Mouse (Mus musculus): ENCODE data around the gene Rrnad1. TPM values are rescaled to one million over a fixed set of nuclear protein-coding genes. Genes with fewer than 3 reads are reported as not detected.

Rrnad1 gene
- polyA plus RNA-seq, 1 experiment from 2014 or later, result 15.8 TPM

GRCm38 (mm10) chr3:87927452-87927851 is 3.1 kb downstream of the Rrnad1 start:
- no peak overlapping the region for H3K4me3 ChIP-seq (replicated peaks; ENCODE audit: low read length)
- 94% methylated on average over 5 of the region's 5 CpGs for WGBS
- no peak overlapping the region for H3K9ac ChIP-seq
- no peak for DNase-seq (ENCODE audit: low spot score)
- H3K27me3 ChIP-seq (ENCODE audit: control insufficient read depth, insufficient read depth, low read length), result no peaks in the 10 kb centered on the region
- peaks cover 69% of the 10 kb centered on the region for H3K36me3 ChIP-seq (replicated peaks; ENCODE audit: control insufficient read depth, insufficient read depth)
- ATAC-seq (ENCODE audit: low FRiP score), result no peak
- peaks cover 23% of the 10 kb centered on the region for H3K4me1 ChIP-seq (replicated peaks; ENCODE audit: control insufficient read depth, insufficient read depth, low read length)
- H3K4me2 ChIP-seq (replicated peaks), result no peak overlapping the region
- no peak overlapping the region for H3K27ac ChIP-seq
- no peaks in the 10 kb centered on the region for H3K9me3 ChIP-seq (ENCODE audit: control insufficient read depth, low read length)

DNA sequence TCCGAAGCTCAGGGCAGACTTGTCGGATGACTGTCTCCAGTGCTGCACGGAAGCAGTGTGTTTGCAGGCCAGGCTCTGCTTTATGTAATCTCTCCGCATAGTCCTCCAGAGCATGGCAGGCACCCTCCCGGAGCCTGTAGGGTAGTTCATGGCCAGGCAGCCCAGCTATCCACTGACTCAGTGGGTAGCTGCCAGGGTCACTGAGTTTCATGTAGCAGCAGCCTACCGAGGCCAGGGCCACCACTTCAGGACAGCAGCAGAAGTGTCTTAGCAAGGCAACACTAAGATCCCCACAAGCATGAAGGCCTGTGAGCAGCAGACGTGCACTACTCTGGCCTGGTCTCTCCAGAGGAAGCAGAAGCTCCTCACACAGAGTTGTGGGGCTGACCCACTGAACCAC is 5.5 kb downstream of the Rrnad1 start:
- H3K4me2 ChIP-seq (replicated peaks), result no peak overlapping the region
- no peak overlapping the region for H3K4me3 ChIP-seq (replicated peaks; ENCODE audit: low read length)
- 91% methylated on average over 7 of the region's 7 CpGs for WGBS
- H3K27me3 ChIP-seq (ENCODE audit: control insufficient read depth, insufficient read depth, low read length), result no peaks in the 10 kb centered on the region
- H3K36me3 ChIP-seq (replicated peaks; ENCODE audit: control insufficient read depth, insufficient read depth), result peaks cover 65% of the 10 kb centered on the region
- H3K27ac ChIP-seq, result no peak overlapping the region
- ATAC-seq (ENCODE audit: low FRiP score), result no peak
- no peak for DNase-seq (ENCODE audit: low spot score)
- no peak overlapping the region for H3K9ac ChIP-seq
- no peaks in the 10 kb centered on the region for H3K9me3 ChIP-seq (ENCODE audit: control insufficient read depth, low read length)
- H3K4me1 ChIP-seq (replicated peaks; ENCODE audit: control insufficient read depth, insufficient read depth, low read length), result peaks cover 10% of the 10 kb centered on the region

DNA sequence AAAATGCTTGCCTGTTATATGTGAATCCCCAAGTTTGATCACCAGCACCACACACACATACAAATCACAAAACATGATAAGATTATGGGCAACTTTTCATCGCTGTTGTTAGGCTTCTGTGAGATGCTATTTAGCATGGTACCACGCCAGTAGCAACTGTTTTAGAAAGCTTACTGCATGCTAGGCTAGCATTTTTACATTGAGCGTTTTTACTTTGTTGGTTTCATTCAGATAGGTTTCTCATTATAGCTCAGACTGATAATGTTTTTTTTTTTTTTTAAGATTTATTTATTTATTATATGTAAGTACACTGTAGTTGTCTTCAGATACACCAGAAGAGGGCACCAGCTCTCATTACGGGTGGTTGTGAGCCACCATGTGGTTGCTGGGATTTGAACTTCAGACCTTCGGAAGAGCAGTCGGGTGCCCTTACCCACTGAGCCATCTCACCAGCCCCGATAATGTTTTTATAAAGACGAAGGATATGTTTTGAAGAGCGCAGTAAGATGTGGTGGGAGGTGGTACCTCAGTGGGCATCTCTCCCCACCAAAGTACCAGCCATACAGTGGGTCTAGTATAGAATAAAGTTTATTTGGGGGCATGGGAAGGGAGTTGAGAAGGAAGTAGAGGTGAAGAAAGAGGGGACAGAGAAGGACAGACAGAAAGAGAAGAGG is 10.1 kb downstream of the Rrnad1 start:
- peak overlapping the region; percentile 52 for H3K4me3 ChIP-seq (replicated peaks; ENCODE audit: low read length)
- no peak for DNase-seq (ENCODE audit: low spot score)
- H3K27ac ChIP-seq, result no peak overlapping the region
- H3K27me3 ChIP-seq (ENCODE audit: control insufficient read depth, insufficient read depth, low read length), result no peaks in the 10 kb centered on the region
- H3K4me2 ChIP-seq (replicated peaks), result peak overlapping the region; percentile 80
- ATAC-seq (ENCODE audit: low FRiP score), result no peak
- H3K4me1 ChIP-seq (replicated peaks; ENCODE audit: control insufficient read depth, insufficient read depth, low read length), result peaks cover 4% of the 10 kb centered on the region
- peak overlapping the region; percentile 67 for H3K9ac ChIP-seq
- H3K36me3 ChIP-seq (replicated peaks; ENCODE audit: control insufficient read depth, insufficient read depth), result peaks cover 61% of the 10 kb centered on the region
- 73% methylated on average over 9 of the region's 9 CpGs for WGBS
- no peaks in the 10 kb centered on the region for H3K9me3 ChIP-seq (ENCODE audit: control insufficient read depth, low read length)

GRCm38 (mm10) chr3:87919336-87920108 is 11.0 kb downstream of the Rrnad1 start, which contains the start of gene Mrpl24:
Gene Mrpl24, plus strand, starts transcription at chr3:87919506.
- ATAC-seq (ENCODE audit: low FRiP score) (peak; percentile 76), DNase-seq (ENCODE audit: low spot score) (peak; percentile 91)
- Histone ChIP-seq H3K9me3 (ENCODE audit: control insufficient read depth, low read length) (no peaks in the 10 kb centered on the region), H3K36me3 (replicated peaks; ENCODE audit: control insufficient read depth, insufficient read depth) (peaks cover 61% of the 10 kb centered on the region), H3K4me2 (replicated peaks) (peak within 1 kb of the TSS; percentile 80), H3K27me3 (ENCODE audit: control insufficient read depth, insufficient read depth, low read length) (no peaks in the 10 kb centered on the region), H3K4me1 (replicated peaks; ENCODE audit: control insufficient read depth, insufficient read depth, low read length) (peaks cover 4% of the 10 kb centered on the region), H3K9ac (peak within 1 kb of the TSS; percentile 67), H3K27ac (peak within 1 kb of the TSS; percentile 56), H3K4me3 (replicated peaks; ENCODE audit: low read length) (peak within 1 kb of the TSS; percentile 52)
- WGBS, result under 1% methylated on average over 30 of the region's 30 CpGs

DNA sequence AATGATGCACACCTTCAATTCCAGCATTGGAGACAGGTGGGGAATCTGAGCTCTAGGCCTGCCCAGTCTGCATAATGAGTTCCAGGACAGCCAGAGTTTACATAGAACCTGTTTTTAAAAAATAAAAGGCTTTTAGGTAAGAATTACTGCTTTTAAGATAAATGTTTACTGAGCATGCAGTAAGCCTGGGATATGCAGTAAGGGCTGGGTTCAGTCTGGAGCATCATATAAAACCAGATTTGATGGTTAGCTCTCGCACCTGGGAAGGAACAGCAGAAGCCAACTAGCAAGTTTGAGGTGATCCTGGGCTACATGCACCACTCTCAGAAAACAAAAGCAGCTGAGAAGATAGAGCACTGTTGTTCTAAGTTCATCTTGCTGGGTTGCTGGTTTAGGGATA is 12.0 kb downstream of the Rrnad1 start:
- H3K27ac ChIP-seq, result no peak overlapping the region
- peaks cover 4% of the 10 kb centered on the region for H3K4me1 ChIP-seq (replicated peaks; ENCODE audit: control insufficient read depth, insufficient read depth, low read length)
- 100% methylated on average over 1 of the region's 1 CpGs for WGBS
- no peak; the same call in 1 of the 2 replicates for ATAC-seq (ENCODE audit: low FRiP score)
- DNase-seq (ENCODE audit: low spot score), result no peak
- H3K27me3 ChIP-seq (ENCODE audit: control insufficient read depth, insufficient read depth, low read length), result no peaks in the 10 kb centered on the region
- H3K9me3 ChIP-seq (ENCODE audit: control insufficient read depth, low read length), result no peaks in the 10 kb centered on the region
- no peak overlapping the region for H3K9ac ChIP-seq
- peak overlapping the region; percentile 44; the same call in 1 of the 2 replicates for H3K4me2 ChIP-seq (replicated peaks)
- peaks cover 61% of the 10 kb centered on the region for H3K36me3 ChIP-seq (replicated peaks; ENCODE audit: control insufficient read depth, insufficient read depth)
- no peak overlapping the region for H3K4me3 ChIP-seq (replicated peaks; ENCODE audit: low read length)

DNA sequence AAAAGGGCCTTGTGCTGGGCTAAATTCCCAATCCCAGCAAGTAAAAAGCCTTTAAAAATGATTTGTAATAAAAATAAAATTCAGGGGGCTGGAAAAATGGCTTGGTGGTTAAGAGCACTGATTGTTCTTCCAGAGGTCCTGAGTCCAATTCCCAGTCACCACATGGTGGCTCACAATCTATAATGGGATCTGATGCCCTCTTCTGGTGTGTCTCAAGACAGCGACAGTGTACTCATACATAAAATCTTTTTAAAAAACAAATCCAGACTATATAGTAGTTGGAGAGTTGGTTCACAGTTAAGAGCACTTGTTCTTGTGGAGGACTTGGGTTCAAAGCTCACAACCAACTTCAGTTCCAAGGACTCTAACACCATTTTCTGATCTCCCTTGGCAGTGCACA is 13.5 kb downstream of the Rrnad1 start:
- WGBS, result 94% methylated on average over 1 of the region's 1 CpGs
- Histone ChIP-seq H3K9ac (no peak overlapping the region), H3K27ac (no peak overlapping the region), H3K4me3 (replicated peaks; ENCODE audit: low read length) (no peak overlapping the region), H3K9me3 (ENCODE audit: control insufficient read depth, low read length) (no peaks in the 10 kb centered on the region), H3K4me1 (replicated peaks; ENCODE audit: control insufficient read depth, insufficient read depth, low read length) (peaks cover 4% of the 10 kb centered on the region), H3K4me2 (replicated peaks) (no peak overlapping the region), H3K27me3 (ENCODE audit: control insufficient read depth, insufficient read depth, low read length) (no peaks in the 10 kb centered on the region), H3K36me3 (replicated peaks; ENCODE audit: control insufficient read depth, insufficient read depth) (peaks cover 52% of the 10 kb centered on the region)
- DNase-seq (ENCODE audit: low spot score) (no peak), ATAC-seq (ENCODE audit: low FRiP score) (no peak)

DNA sequence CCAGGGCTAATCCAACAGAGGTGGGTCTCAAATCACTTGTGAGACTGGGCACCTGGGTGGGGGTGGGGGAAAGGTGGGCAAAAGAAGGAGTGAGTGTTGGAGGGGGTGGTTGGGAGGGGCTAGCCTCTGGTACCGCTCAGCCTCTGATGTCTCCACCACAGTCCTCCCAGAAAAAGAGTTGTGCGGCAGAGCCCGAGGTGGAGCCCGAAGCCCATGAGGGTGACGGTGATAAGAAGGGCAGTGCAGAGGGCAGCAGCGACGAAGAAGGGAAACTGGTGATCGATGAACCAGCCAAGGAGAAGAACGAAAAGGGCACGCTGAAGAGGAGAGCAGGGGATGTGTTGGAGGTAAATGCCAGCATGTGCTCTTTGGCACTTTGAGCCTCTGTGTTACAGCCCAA is 16.6 kb downstream of the Rrnad1 start:
- peaks cover 17% of the 10 kb centered on the region for H3K4me1 ChIP-seq (replicated peaks; ENCODE audit: control insufficient read depth, insufficient read depth, low read length)
- no peaks in the 10 kb centered on the region for H3K9me3 ChIP-seq (ENCODE audit: control insufficient read depth, low read length)
- ATAC-seq (ENCODE audit: low FRiP score), result no peak
- H3K4me3 ChIP-seq (replicated peaks; ENCODE audit: low read length), result no peak overlapping the region
- 92% methylated on average over 10 of the region's 10 CpGs for WGBS
- H3K27ac ChIP-seq, result no peak overlapping the region
- no peaks in the 10 kb centered on the region for H3K27me3 ChIP-seq (ENCODE audit: control insufficient read depth, insufficient read depth, low read length)
- H3K36me3 ChIP-seq (replicated peaks; ENCODE audit: control insufficient read depth, insufficient read depth), result peaks cover 48% of the 10 kb centered on the region
- no peak overlapping the region for H3K9ac ChIP-seq
- no peak for DNase-seq (ENCODE audit: low spot score)
- no peak overlapping the region for H3K4me2 ChIP-seq (replicated peaks)

GRCm38 (mm10) chr3:87913491-87913890 is 17.0 kb downstream of the Rrnad1 start:
- ATAC-seq (ENCODE audit: low FRiP score), result no peak
- 88% methylated on average over 7 of the region's 7 CpGs for WGBS
- peaks cover 48% of the 10 kb centered on the region for H3K36me3 ChIP-seq (replicated peaks; ENCODE audit: control insufficient read depth, insufficient read depth)

DNA sequence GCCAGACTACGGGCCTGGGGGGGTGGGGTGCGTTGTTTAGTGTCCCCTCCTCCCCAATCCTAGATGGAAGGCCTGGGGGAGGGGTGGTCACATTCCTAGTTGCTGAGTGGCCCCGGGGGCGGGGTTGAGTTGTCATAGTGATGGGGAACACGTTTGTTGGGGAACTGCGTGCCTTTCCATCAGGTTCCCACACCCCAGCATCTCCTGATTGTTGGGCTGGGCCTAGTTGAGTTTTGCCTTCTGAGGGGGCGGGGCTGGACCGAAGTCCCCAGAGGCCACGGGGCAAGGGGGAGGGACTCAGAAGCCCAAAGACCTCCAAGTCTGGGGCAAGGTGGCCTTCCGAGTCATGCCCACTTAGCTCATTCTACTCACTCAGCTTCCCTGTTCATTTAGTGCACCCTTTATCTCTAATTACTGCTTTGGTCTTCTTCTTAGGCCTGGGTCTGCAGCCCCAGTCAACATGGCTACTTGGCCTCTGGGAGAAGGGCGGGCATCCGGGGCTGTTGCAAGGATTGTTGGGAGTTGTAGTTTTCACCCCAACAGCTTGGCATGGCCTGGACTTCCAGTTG is 19.9 kb downstream of the Rrnad1 start:
- Histone ChIP-seq H3K27ac (peak overlapping the region; percentile 81), H3K36me3 (replicated peaks; ENCODE audit: control insufficient read depth, insufficient read depth) (peaks cover 27% of the 10 kb centered on the region), H3K4me3 (replicated peaks; ENCODE audit: low read length) (peak overlapping the region; percentile 34), H3K27me3 (ENCODE audit: control insufficient read depth, insufficient read depth, low read length) (no peaks in the 10 kb centered on the region), H3K4me1 (replicated peaks; ENCODE audit: control insufficient read depth, insufficient read depth, low read length) (peaks cover 32% of the 10 kb centered on the region), H3K9ac (peak overlapping the region; percentile 51), H3K4me2 (replicated peaks) (peak overlapping the region; percentile 59), H3K9me3 (ENCODE audit: control insufficient read depth, low read length) (no peaks in the 10 kb centered on the region)
- peak; percentile 58 for DNase-seq (ENCODE audit: low spot score)
- 2% methylated on average over 11 of the region's 12 CpGs for WGBS
- 0 out of 2 replicates have a peak, but pooled peaks have one; percentile 16 for ATAC-seq (ENCODE audit: low FRiP score)

More at GRCm38 (mm10) chr3:87913491-87913890, 17.0 kb downstream of the Rrnad1 start:
- Histone ChIP-seq H3K4me1 (replicated peaks; ENCODE audit: control insufficient read depth, insufficient read depth, low read length) (peaks cover 17% of the 10 kb centered on the region), H3K9me3 (ENCODE audit: control insufficient read depth, low read length) (no peaks in the 10 kb centered on the region), H3K4me2 (replicated peaks) (no peak overlapping the region), H3K27me3 (ENCODE audit: control insufficient read depth, insufficient read depth, low read length) (no peaks in the 10 kb centered on the region), H3K9ac (no peak overlapping the region), H3K27ac (no peak overlapping the region), H3K4me3 (replicated peaks; ENCODE audit: low read length) (no peak overlapping the region)
- DNase-seq (ENCODE audit: low spot score), result no peak

Measured in hindbrain, embryonic 14.5 days (tissue).